Mouse (Mus musculus): ENCODE data around the gene Pet117.

DNA sequence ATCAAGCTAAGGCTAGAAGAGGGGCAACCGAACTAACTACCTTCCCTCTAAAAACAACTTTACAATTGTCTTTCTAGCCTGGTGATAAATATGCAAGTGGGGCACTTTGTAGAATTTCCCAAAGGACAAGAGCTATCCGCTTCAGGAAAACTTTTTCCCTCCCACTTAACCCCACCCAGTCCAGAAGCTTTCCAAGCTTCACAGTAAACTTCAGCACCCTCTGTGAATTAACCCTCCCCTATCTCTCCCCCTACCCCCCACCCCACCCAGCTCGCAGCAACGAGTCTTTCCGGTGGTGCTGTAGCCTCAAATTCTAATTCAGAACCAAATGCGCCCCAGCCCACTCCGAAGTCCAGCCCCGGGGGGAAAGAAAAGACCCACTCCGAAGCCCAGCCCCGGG lies 39.3 kb upstream of the Pet117 start:
- no peak for TF ChIP-seq CTCF (IDR thresholded peaks at IDR 0.05; ENCODE audit: extremely low read depth, insufficient read length, insufficient replicate concordance, low read depth, low read length)
- no peak for TF ChIP-seq POLR2A (IDR thresholded peaks at IDR 0.05; ENCODE audit: low read depth, low read length)
